Mouse (Mus musculus) kidney, postnatal 14 days (tissue): ENCODE data around the gene Phf21b.
"Not testable (repeated sequence)": the region's sequence is repeated elsewhere in the genome, so short reads cannot be mapped to it uniquely, and the experiment has no call there.

Experiments used
- DNase-seq: peaks from one replicate; pipeline ENCODE4 v3.0.0; 2022; ENCODE audit warnings: mixed read lengths

The Phf21b gene

GRCm38 (mm10) chr15:84772191-84773111, 83.4 kb downstream of the Phf21b start:
- DNase-seq: no peak

- no peak for DNase-seq
These were observed 86.1 kb downstream of the Phf21b start for GRCm38 (mm10) chr15:84769641-84770341.

- not testable (repeated sequence) for DNase-seq
These were observed 87.3 kb downstream of the Phf21b start for GRCm38 (mm10) chr15:84768531-84768930.

- DNase-seq: no peak
These were observed 89.2 kb downstream of the Phf21b start for GRCm38 (mm10) chr15:84766621-84767020.

- DNase-seq: no peak
These were observed 92.4 kb downstream of the Phf21b start for GRCm38 (mm10) chr15:84763423-84763812.

GRCm38 (mm10) chr15:84762712-84763422, 93.0 kb downstream of the Phf21b start:
- no peak for DNase-seq

- DNase-seq: no peak
These were observed 97.4 kb downstream of the Phf21b start for GRCm38 (mm10) chr15:84758493-84758892.

GRCm38 (mm10) chr15:84756426-84756825, 99.4 kb downstream of the Phf21b start:
- no peak for DNase-seq

GRCm38 (mm10) chr15:84754987-84755386, 100.9 kb downstream of the Phf21b start:
- DNase-seq: peak; percentile 80

- no peak for DNase-seq
These were observed 110.0 kb downstream of the Phf21b start for GRCm38 (mm10) chr15:84745831-84746230.

GRCm38 (mm10) chr15:84744308-84744707, 111.5 kb downstream of the Phf21b start:
- no peak for DNase-seq

GRCm38 (mm10) chr15:84743347-84743746, 112.5 kb downstream of the Phf21b start:
- DNase-seq: no peak

GRCm38 (mm10) chr15:84741573-84741972, 114.3 kb downstream of the Phf21b start:
- no peak for DNase-seq

GRCm38 (mm10) chr15:84738246-84738645, 117.6 kb downstream of the Phf21b start:
- no peak for DNase-seq

- no peak for DNase-seq
These were observed 118.9 kb downstream of the Phf21b start for GRCm38 (mm10) chr15:84736994-84737346.

- no peak for DNase-seq
These were observed 119.4 kb downstream of the Phf21b start for GRCm38 (mm10) chr15:84736346-84736993.
